Mouse (Mus musculus): ENCODE measurements around the gene Cptp. TPM values are rescaled to one million over a fixed set of nuclear protein-coding genes. Genes with fewer than 3 reads are reported as not detected.
A peak's percentile ranks its signal among the peaks of the same experiment; 100 is the strongest.

The Cptp gene
- total RNA-seq, 2 experiments from 2014 or later = 29.6 to 30.8 TPM

DNA sequence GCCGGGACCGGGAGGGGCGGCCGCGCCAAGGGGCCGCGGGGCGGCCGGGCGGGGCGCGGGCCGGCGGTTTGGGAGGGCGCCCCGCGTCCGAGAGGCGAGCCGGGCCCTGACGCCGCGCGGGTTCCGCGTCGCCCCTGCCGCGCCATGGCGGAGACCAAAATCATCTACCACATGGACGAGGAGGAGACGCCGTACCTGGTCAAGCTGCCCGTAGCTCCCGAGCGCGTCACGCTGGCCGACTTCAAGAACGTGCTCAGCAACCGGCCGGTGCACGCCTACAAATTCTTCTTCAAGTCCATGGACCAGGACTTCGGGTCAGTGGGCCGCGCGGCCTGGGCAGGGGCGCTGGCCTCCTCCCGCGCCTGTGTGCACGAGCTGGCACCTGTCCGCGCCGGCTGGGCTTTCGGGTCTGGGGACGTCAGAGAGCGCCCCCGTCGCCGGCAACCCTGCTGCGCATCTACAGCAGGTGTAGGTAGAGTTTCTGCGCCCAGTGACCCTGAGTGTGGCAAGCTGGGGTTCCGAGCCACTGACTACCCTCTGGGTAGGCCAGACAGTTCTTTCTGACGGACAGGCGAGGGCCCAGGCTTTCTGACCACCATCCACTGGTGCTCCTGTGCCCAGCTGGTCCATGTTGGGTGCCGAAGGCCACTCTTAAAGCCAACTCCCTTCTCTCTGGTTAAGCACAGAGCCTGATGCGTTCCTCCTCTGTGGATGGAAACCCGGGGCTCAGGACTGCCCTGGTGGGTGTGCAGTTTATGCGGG lies 21.5 kb downstream of the Cptp start:
- intact Hi-C loops (cut with DNase I) = no loop called here
- peak in 1 of 2 experiments; percentile 67 for DNase-seq (ENCODE audit: extremely low spot score in 1 of 2, low spot score in 2 of 2)

DNA sequence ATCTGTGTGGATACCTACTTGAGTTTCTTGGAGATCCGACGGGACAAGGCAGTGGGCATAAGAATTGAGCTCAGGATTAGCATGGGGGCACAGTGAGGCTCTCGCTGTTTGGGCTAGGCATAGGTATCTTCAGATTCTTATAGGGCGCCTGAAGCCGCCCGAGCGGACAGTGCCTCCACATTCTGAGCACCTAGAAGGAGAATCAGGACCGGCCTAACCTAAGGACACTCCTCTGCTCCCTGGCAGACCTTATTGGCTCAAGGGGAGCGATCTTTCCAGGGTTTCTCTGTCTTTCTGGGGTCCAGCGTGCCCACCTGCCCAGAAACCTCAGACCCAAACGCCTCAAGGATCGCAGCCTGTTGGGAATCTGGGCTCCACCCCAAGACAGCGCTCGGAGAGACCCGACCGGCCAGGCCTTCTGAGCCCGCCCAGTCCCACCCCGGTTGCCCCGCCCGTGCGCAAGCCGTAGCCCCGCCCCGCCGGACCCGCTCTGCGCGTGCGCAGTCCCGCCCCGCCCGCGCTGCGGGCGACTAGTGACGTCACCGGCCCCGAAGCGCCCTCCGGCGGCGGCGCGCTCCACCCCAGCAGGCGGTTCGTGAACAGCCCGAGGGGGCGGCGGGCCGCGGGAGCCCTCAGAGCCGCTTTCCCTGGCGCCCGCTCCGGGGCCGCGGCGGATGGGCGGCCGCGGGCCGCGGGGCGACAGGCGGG lies 22.2 kb downstream of the Cptp start, which contains the start of gene Dvl1:
TSS of gene Dvl1 (plus strand) at position 532 of the 708 bp plus-strand sequence.
- DNase-seq (ENCODE audit: extremely low spot score in 1 of 2, low spot score in 2 of 2) = peak; percentile 90 to 94
- intact Hi-C loops (cut with DNase I) = no loop called here

DNA sequence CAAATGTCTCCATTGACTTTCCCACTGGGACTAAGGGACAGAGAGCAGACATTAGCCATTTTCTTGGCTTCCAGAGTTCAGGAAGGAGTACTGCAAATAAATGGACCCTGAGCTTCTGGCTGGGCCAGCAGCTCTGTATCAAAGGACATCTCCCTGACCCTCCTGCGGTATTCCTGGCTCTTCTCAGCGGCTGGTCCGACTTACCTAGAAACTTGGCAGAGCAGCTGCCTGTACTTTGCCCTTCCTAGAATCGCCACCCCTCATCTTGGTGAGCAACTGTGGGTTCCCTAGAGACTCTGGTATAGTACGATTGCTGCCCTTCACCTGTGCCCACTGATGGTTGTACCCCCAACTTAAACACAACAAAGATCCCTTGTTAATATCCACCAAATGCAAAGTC lies 26.0 kb downstream of the Cptp start:
- intact Hi-C loops (cut with DNase I) = no loop called here
- peak in 1 of 2 experiments; percentile 3 for DNase-seq (ENCODE audit: extremely low spot score in 1 of 2, low spot score in 2 of 2)

- intact Hi-C loops (cut with DNase I) = no loop called here
- DNase-seq (ENCODE audit: extremely low spot score in 1 of 2, low spot score in 2 of 2) = peak in 1 of 2 experiments; percentile 49
These were observed 27.5 kb downstream of the Cptp start for GRCm38 (mm10) chr4:155841651-155842270.

DNA sequence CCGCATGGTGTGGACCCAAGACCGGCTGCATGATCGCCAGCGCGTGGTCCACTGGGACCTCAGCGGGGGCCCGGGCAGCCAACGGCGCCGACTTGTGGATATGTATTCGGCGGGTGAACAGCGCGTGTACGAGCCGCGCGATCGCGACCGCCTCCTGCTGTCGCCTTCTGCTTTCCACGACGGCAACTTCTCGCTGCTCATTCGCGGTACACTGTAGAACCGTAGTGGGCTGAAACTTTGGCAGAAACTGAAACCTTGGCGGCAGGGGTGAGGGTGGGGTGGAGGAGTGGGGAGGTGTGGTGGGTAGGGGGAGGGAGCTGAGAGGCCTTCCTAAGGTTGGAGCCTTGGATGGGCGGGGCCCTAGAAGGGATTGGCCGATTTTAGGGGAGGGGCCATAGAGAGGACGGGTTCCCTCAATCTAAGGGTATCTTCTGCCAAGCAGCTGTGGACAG lies 28.2 kb downstream of the Cptp start:
- peak in 1 of 2 experiments; percentile 74 for DNase-seq (ENCODE audit: extremely low spot score in 1 of 2, low spot score in 2 of 2)

DNA sequence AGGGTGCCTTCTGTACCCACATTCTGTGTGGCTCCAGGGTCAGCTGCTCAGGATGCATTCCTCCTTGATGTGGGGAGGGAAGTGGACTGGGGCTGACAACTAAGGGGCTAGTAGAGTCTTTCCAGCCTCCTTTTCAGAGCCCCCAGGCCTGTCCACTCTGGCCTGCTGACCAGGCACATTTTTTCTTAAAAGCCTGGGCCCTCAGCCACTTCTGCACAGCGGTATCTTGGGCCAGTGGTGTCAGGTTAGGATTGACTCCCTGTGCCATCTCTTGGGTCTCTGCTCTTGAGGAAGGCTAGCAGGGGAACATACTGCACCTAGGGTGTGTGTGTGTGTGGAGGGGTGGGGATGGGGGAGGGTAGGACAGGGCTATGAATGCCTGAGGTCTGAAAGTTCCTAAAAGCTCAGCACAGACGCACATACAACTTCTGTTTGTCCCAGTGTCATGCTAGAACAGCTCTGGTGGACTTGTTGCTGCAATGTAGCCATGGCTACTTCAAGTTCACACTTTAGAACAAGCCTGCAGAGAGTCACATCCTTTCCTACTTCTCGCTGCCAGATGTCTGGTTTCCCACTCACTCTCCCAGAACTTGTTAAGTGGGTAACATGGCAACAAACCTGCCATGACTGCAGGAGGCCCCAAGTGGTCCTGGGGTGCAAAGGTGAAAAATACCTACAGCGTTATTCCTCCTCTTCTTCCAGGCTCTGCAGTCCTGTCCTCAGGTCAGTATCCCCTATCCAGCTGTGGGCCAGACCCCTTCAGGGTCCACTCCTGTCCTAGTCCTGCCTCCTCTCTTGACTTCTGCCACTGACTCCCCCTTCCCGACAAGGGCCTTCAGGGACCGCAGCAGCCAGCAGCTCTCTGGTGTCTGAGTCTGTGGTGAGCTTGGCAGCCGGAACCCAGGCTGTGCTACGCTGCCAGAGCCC lies 28.9 kb downstream of the Cptp start:
- DNase-seq (ENCODE audit: extremely low spot score in 1 of 2, low spot score in 2 of 2) = no peak
- intact Hi-C loops (cut with DNase I) = no loop called here

More for the DNA sequence above, 28.2 kb downstream of the Cptp start:
- intact Hi-C loops (cut with DNase I) = no loop called here

- intact Hi-C loops (cut with DNase I) = no loop called here
- peak in 1 of 2 experiments; percentile 93 for DNase-seq (ENCODE audit: extremely low spot score in 1 of 2, low spot score in 2 of 2)
These were observed 29.7 kb downstream of the Cptp start, which contains the start of gene Mxra8 for GRCm38 (mm10) chr4:155839483-155839910. Mxra8 (plus strand) TSS chr4:155839680.

DNA sequence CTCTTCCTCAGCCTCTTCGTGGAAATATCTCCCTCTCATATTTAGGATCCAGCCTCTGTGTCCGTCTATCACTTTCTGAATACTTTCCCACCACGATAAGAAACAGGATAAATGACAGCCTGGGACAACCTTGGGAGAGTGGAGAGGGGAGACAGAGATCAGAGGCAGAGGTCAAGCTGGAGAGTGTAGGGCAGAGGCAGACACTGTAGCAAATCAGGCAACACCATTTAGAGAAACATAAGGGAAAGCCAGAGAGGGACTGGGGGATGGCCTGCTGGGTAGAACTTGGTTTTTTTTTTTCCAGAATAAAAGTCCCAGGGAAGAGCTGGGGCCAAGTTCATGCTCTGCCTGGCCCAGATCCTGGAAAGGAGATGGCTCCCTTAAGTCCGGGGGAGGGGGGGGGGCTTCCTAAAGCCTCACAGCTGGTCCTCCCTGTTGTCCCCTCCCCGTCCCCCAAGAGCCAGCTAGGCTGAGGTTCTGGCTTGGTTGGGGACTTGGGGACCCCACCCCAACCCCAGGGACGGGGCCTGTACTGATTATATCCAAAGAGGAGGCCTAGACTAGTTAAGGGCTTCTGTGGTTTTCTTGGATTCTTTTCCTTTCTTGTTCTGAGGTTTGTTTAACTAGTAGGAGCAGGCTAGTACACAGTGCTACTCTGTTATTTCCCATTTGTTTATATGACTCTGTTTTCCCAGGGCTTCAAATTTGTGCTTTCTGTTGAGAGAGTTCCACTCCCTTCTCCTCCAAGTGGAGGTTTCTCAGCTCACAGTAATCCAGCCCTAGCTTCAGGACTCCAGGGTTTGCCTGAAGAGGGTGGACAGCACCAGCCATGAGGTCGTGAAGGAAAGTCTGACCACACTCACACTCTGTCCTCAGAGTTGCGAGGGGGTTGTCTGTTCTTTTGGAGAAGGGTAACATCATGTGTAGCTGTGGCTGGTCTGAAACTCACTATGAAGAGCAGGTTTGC lies 30.8 kb downstream of the Cptp start:
- no peak for DNase-seq (ENCODE audit: extremely low spot score in 1 of 2, low spot score in 2 of 2)
- intact Hi-C loops (cut with DNase I) = no loop called here

- no peak for DNase-seq (ENCODE audit: extremely low spot score in 1 of 2, low spot score in 2 of 2)
- intact Hi-C loops (cut with DNase I) = no loop called here
These were observed 31.7 kb downstream of the Cptp start for GRCm38 (mm10) chr4:155837404-155838010.

DNA sequence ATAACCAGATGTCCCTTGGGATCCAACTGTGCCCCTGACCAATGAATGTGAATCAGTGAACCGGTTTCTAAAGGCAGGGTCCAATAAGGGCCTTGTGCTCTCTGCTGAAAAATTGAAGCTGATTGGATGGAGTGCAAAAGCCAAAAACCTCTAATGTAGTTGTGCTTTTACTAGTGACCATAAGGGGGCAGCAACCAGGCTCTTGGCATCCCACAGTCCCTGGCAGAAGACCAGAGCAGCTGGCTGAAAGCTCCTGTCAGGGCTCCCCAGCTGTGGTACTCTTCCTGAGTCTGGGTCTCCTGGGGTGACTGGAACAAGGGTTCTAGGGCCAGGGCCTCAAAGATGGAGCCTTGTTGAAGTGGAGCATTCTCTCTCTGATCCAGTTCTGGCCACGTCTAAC lies 35.4 kb downstream of the Cptp start:
- intact Hi-C loops (cut with DNase I) = no loop called here
- DNase-seq (ENCODE audit: extremely low spot score in 1 of 2, low spot score in 2 of 2) = peak; percentile 79 to 91

- intact Hi-C loops (cut with DNase I) = no loop called here
- DNase-seq (ENCODE audit: extremely low spot score in 1 of 2, low spot score in 2 of 2) = no peak
These were observed 36.0 kb downstream of the Cptp start for GRCm38 (mm10) chr4:155833234-155833633.

- intact Hi-C loops (cut with DNase I) = no loop called here
- DNase-seq (ENCODE audit: extremely low spot score in 1 of 2, low spot score in 2 of 2) = no peak
These were observed 36.9 kb downstream of the Cptp start for GRCm38 (mm10) chr4:155832321-155832720.

DNA sequence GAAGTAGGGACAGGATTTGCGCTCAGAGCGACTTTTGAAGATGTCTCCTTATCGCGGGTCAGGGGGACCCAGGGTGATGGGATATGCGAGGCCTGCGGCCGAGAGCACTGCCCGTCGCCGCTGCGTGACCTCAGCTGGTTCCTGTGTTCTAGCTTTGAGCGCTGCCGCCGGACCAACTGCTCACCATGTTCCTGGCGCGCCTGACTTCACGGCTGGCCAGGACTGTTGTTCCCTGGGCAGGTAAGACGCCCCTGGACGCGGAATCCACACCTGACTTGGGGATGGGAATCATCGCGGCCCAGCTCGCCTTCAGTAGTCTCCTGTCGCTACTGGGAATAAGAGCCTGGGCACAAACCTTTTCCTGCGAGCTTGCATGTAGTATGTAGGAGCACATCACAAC lies 37.4 kb downstream of the Cptp start:
- no peak for DNase-seq (ENCODE audit: extremely low spot score in 1 of 2, low spot score in 2 of 2)
- intact Hi-C loops (cut with DNase I) = no loop called here

GRCm38 (mm10) chr4:155831205-155831766 lies 38.0 kb downstream of the Cptp start, which contains the start of gene Aurkaip1:
Aurkaip1 (plus strand) TSS chr4:155831272.
- intact Hi-C loops (cut with DNase I) = no loop called here
- peak; percentile 97 for DNase-seq (ENCODE audit: extremely low spot score in 1 of 2, low spot score in 2 of 2)

- intact Hi-C loops (cut with DNase I) = no loop called here
These were observed 38.6 kb downstream of the Cptp start for GRCm38 (mm10) chr4:155830596-155830995.

DNA sequence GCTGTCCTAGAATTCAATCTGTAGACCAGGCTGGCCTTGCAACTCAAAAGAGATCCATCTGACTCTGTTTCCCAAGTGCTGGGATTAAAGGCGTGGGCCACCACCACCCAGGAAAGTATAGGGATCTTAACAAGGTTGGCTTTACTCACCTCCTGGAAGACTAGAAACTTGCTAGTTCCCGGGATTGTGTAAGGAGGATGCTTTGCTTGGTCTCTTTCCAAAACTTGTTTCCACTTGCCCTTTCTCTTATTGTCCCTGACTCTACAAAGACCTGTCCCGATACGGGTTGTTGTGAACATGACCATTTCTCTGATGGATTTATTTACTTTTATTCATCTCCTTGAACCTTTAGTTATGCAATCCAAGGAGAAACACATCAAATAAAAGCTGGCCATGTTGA lies 39.4 kb downstream of the Cptp start:
- intact Hi-C loops (cut with DNase I) = no loop called here
- no peak for DNase-seq (ENCODE audit: extremely low spot score in 1 of 2, low spot score in 2 of 2)

More at GRCm38 (mm10) chr4:155830596-155830995, 38.6 kb downstream of the Cptp start:
- no peak for DNase-seq (ENCODE audit: extremely low spot score in 1 of 2, low spot score in 2 of 2)

DNA sequence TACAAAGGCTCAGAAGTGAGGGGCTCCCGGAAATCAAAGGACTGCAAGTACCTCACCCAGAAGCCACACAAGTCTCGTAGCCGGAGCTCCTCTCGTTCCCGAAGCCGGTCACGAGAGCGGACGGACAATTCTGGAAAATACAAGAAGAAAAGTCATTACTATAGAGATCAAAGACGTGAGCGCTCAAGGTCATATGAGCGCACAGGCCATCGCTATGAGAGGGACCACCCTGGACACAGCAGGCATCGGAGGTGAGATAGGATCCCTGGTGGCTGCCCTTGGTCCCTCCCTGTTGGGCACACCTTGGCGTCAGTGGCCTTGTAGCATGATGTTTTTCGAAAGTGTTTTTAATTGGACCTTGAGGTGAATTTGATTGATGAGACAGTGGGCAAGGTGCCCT lies 45.8 kb downstream of the Cptp start:
- no peak for DNase-seq (ENCODE audit: extremely low spot score in 1 of 2, low spot score in 2 of 2)
- intact Hi-C loops (cut with DNase I) = no loop called here

All from left cerebral cortex, postnatal 10 days (tissue).